Comparison of ENCODE assay signal across 8 mouse cellular contexts in genomic region chr5:81329571-81329971, GRCm38 (mm10).
DNase-seq lines count a peak whose midpoint lies in the region; ATAC-seq lines count a peak whose summit lies in the region.

No protein-coding gene starts in this region.

- H3K9ac ChIP-seq in kidney, embryonic 14.5 days (ENCODE audit: low read depth, low read length): no peak overlapping the region
- H3K9ac ChIP-seq in forebrain, embryonic 12.5 days: no peak overlapping the region
- H3K9ac ChIP-seq in midbrain, embryonic 14.5 days (replicated peaks; ENCODE audit: low read length): no peak overlapping the region

- DNase-seq in kidney, adult 8-10 months: no peak
- DNase-seq in ZHBTc4 (ENCODE audit: low read depth, low spot score): peak; percentile 58
- peak; percentile 36 for DNase-seq in midbrain, embryonic 14.5 days
- no peak for DNase-seq in yolk sac, embryonic 10.5 days (ENCODE audit: low spot score)
- no peak for DNase-seq in layer of hippocampus, postnatal 25 days (ENCODE audit: extremely low spot score in 1 of 2, low spot score in 1 of 2)

- peak; percentile 62; the same call in 1 of the 2 replicates for ATAC-seq in kidney, embryonic 14.5 days (ENCODE audit: low FRiP score, low TSS enrichment)
- ATAC-seq in forebrain, embryonic 12.5 days (ENCODE audit: low FRiP score): peak; percentile 36; the same call in 1 of the 2 replicates
- peak; percentile 46 for ATAC-seq in midbrain, embryonic 14.5 days (ENCODE audit: low FRiP score, low TSS enrichment)
- no peak for ATAC-seq in megakaryocyte progenitor cell, adult 5-6 weeks (replicated peaks; ENCODE audit: poor library complexity)

- H3K27me3 ChIP-seq in kidney, embryonic 14.5 days (ENCODE audit: control insufficient read depth, insufficient read depth, low read length): no peaks in the 10 kb centered on the region
- H3K27me3 ChIP-seq in forebrain, embryonic 12.5 days: peaks cover 18% of the 10 kb centered on the region
- no peaks in the 10 kb centered on the region for H3K27me3 ChIP-seq in midbrain, embryonic 14.5 days (ENCODE audit: control insufficient read depth, insufficient read depth, low read length)

- WGBS in kidney, embryonic 14.5 days: 27% methylated on average over 18 of the region's 18 CpGs
- WGBS in forebrain, embryonic 12.5 days: 13% methylated on average over 18 of the region's 18 CpGs
- WGBS in midbrain, embryonic 14.5 days: 22% methylated on average over 18 of the region's 18 CpGs

- H3K27ac ChIP-seq in kidney, embryonic 14.5 days (ENCODE audit: low read depth, low read length): no peak overlapping the region
- no peak overlapping the region for H3K27ac ChIP-seq in forebrain, embryonic 12.5 days
- H3K27ac ChIP-seq in midbrain, embryonic 14.5 days (replicated peaks; ENCODE audit: low read depth, low read length): no peak overlapping the region

- H3K4me3 ChIP-seq in kidney, embryonic 14.5 days (ENCODE audit: low read length): no peak overlapping the region
- H3K4me3 ChIP-seq in forebrain, embryonic 12.5 days (replicated peaks): no peak overlapping the region
- H3K4me3 ChIP-seq in midbrain, embryonic 14.5 days (replicated peaks; ENCODE audit: low read depth, low read length): no peak overlapping the region

- no peaks in the 10 kb centered on the region for H3K9me3 ChIP-seq in kidney, embryonic 14.5 days (ENCODE audit: control insufficient read depth, low read length)
- H3K9me3 ChIP-seq in forebrain, embryonic 12.5 days: no peaks in the 10 kb centered on the region
- H3K9me3 ChIP-seq in midbrain, embryonic 14.5 days (ENCODE audit: control insufficient read depth, low read length): no peaks in the 10 kb centered on the region

- no peaks in the 10 kb centered on the region for H3K4me1 ChIP-seq in kidney, embryonic 14.5 days (ENCODE audit: control insufficient read depth, insufficient read depth, low read length)
- H3K4me1 ChIP-seq in forebrain, embryonic 12.5 days: peaks cover 5% of the 10 kb centered on the region; the same call in 1 of the 2 replicates
- H3K4me1 ChIP-seq in midbrain, embryonic 14.5 days (ENCODE audit: control insufficient read depth, insufficient read depth, low read length): 0 out of 2 replicates have a peak, but pooled peaks cover 7% of the 10 kb centered on the region

- no peaks in the 10 kb centered on the region for H3K36me3 ChIP-seq in kidney, embryonic 14.5 days (ENCODE audit: control insufficient read depth, insufficient read depth, low read length)
- H3K36me3 ChIP-seq in forebrain, embryonic 12.5 days (replicated peaks): no peaks in the 10 kb centered on the region
- no peaks in the 10 kb centered on the region for H3K36me3 ChIP-seq in midbrain, embryonic 14.5 days (ENCODE audit: control insufficient read depth, insufficient read depth, low read length)

- H3K4me2 ChIP-seq in kidney, embryonic 14.5 days (replicated peaks; ENCODE audit: low read depth, low read length): 0 out of 2 replicates have a peak overlapping the region, but pooled peaks have one; percentile 8
- peak overlapping the region; percentile 39 for H3K4me2 ChIP-seq in forebrain, embryonic 12.5 days
- peak overlapping the region; percentile 32 for H3K4me2 ChIP-seq in midbrain, embryonic 14.5 days (ENCODE audit: low read length)

Comparison
In these comparisons a context has a peak if more than half of its experiments do, and no peak if none do; other contexts are left out.
1. DNase-seq: peak in ZHBTc4 (single experiment) and midbrain, embryonic 14.5 days (single experiment); none in kidney, adult 8-10 months (0 of 2), yolk sac, embryonic 10.5 days (single experiment) and layer of hippocampus, postnatal 25 days (0 of 2).
2. Peak in every context shown above with its lines, with median percentiles within 50 percentile points of each other: H3K4me2 ChIP-seq.